Mouse (Mus musculus) liver, embryonic 14 days (tissue): ENCODE measurements around the gene Gm38431. TPM values are rescaled to one million over a fixed set of nuclear protein-coding genes. Genes with fewer than 3 reads are reported as not detected.

Experiments
- polyA plus RNA-seq: library from polyadenylated mRNA; depleted of rRNA; stranded (reverse); fragments of >200 nt; gene quantifications from 2 replicates; pipeline ENCODE4 v1.2.3, GENCODE M21; 2012; rRNA removed

Gene Gm38431
- polyA plus RNA-seq, result 2.7 and 2.9 TPM in 2 replicates

GRCm38 (mm10) chr9:21091707-21092320 is at the start of gene Gm38431, which contains the start of gene Raver1:
Gene Gm38431, minus strand, starts transcription at chr9:21091997.
Gene Raver1, minus strand, starts transcription at chr9:21092008.

GRCm38 (mm10) chr9:21131059-21131956 is 39.5 kb upstream of the Gm38431 start, which contains the start of gene Tyk2:
Gene Tyk2, minus strand, starts transcription at chr9:21131243.

GRCm38 (mm10) chr9:21073044-21073840 is 18.6 kb downstream of the Gm38431 start, which contains the start of the genes Gm49373 and Fdx1l:
Gene Gm49373, minus strand, starts transcription at chr9:21073096.
Gene Fdx1l, minus strand, starts transcription at chr9:21073614.

GRCm38 (mm10) chr9:21067006-21067684 is 24.7 kb downstream of the Gm38431 start, which contains the start of gene Zglp1:
Gene Zglp1, minus strand, starts transcription at chr9:21067093.

GRCm38 (mm10) chr9:21031896-21032351 is 59.9 kb downstream of the Gm38431 start, which contains the start of gene Icam5:
Gene Icam5, plus strand, starts transcription at chr9:21032073.

GRCm38 (mm10) chr9:21029291-21030054 is 62.3 kb downstream of the Gm38431 start, which contains the start of gene Icam4:
Gene Icam4, plus strand, starts transcription at chr9:21029373.

Other genes with a start within 250 kb of the Gm38431 start
- gene A230050P20Rik, start 223.4 kb downstream of the Gm38431 start, polyA plus RNA-seq, result 10.5 and 12.0 TPM in 2 replicates
- 6.1 and 7.2 TPM in 2 replicates for gene Angptl6, start 212.3 kb downstream of the Gm38431 start, polyA plus RNA-seq
- gene Ppan, start 203.8 kb downstream of the Gm38431 start, polyA plus RNA-seq, result 75.4 and 82.4 TPM in 2 replicates
- gene Eif3g, start 193.4 kb downstream of the Gm38431 start, polyA plus RNA-seq, result 102 and 113 TPM in 2 replicates
- gene Dnmt1, start 132.1 kb downstream of the Gm38431 start, polyA plus RNA-seq, result 52.7 and 58.2 TPM in 2 replicates
- 1.2 and 1.4 TPM in 2 replicates for gene S1pr2, start 115.2 kb downstream of the Gm38431 start, polyA plus RNA-seq
- gene Mrpl4, start 89.3 kb downstream of the Gm38431 start, polyA plus RNA-seq, result 27.2 and 35.9 TPM in 2 replicates
- gene Icam1, start 76.0 kb downstream of the Gm38431 start, polyA plus RNA-seq, result 6.7 and 7.2 TPM in 2 replicates
- gene Icam4, start 62.6 kb downstream of the Gm38431 start, polyA plus RNA-seq, result 55.5 and 64.7 TPM in 2 replicates
- 0.68 and 0.89 TPM in 2 replicates for gene Icam5, start 59.9 kb downstream of the Gm38431 start, polyA plus RNA-seq
- 0.27 and 0.32 TPM in 2 replicates for gene Zglp1, start 24.9 kb downstream of the Gm38431 start, polyA plus RNA-seq
- gene Gm49373, start 18.9 kb downstream of the Gm38431 start, polyA plus RNA-seq, result 0.67 and 0.93 TPM in 2 replicates
- gene Fdx1l, start 18.4 kb downstream of the Gm38431 start, polyA plus RNA-seq, result 29.7 and 29.8 TPM in 2 replicates
- 17.5 and 22.6 TPM in 2 replicates for gene Raver1, start within 50 bp of the Gm38431 start, polyA plus RNA-seq
- 5.0 and 6.0 TPM in 2 replicates for gene Tyk2, start 39.2 kb upstream of the Gm38431 start, polyA plus RNA-seq
- 135 and 139 TPM in 2 replicates for gene Cdc37, start 58.0 kb upstream of the Gm38431 start, polyA plus RNA-seq
- gene Pde4a, start 73.7 kb upstream of the Gm38431 start, polyA plus RNA-seq, result 0.89 and 1.4 TPM in 2 replicates
- 12.4 and 14.5 TPM in 2 replicates for gene Keap1, start 147.4 kb upstream of the Gm38431 start, polyA plus RNA-seq
- 0.05 and 0.06 TPM in 2 replicates for gene S1pr5, start 156.4 kb upstream of the Gm38431 start, polyA plus RNA-seq
- 30.6 and 38.4 TPM in 2 replicates for gene Atg4d, start 173.3 kb upstream of the Gm38431 start, polyA plus RNA-seq
- 20.3 and 23.3 TPM in 2 replicates for gene Kri1, start 196.0 kb upstream of the Gm38431 start, polyA plus RNA-seq
- gene Cdkn2d, start 199.4 kb upstream of the Gm38431 start, polyA plus RNA-seq, result 59.2 and 67.8 TPM in 2 replicates
- gene Ap1m2, start 220.3 kb upstream of the Gm38431 start, polyA plus RNA-seq, result 0.08 and 0.14 TPM in 2 replicates
- gene Slc44a2, start 228.7 kb upstream of the Gm38431 start, polyA plus RNA-seq, result 10.5 TPM in 2 replicates